Mouse (Mus musculus): ENCODE measurements at regions not wholly inside any gene's neighbourhood (a gene's known extent, or its start where the extent isn't known, plus 50 kb on each side); places are given as distances from the start of the nearest gene placed in this dataset.
"Not testable (repeated sequence)": the region's sequence is repeated elsewhere in the genome, so short reads cannot be mapped to it uniquely, and the experiment has no call there.

GRCm38 (mm10) chr4:3049972-3050846 is 116.9 kb upstream of the Vmn1r2 start:
- peak; percentile 63 for ATAC-seq (replicated peaks; ENCODE audit: low FRiP score, low TSS enrichment, poor library complexity, severe bottlenecking)

GRCm38 (mm10) chr4:3050847-3051135 is 116.3 kb upstream of the Vmn1r2 start:
- ATAC-seq (replicated peaks; ENCODE audit: low FRiP score, low TSS enrichment, poor library complexity, severe bottlenecking) = no peak

GRCm38 (mm10) chr4:3051212-3051611 is 115.9 kb upstream of the Vmn1r2 start:
- no peak for ATAC-seq (replicated peaks; ENCODE audit: low FRiP score, low TSS enrichment, poor library complexity, severe bottlenecking)

GRCm38 (mm10) chr4:3052314-3053059 is 114.6 kb upstream of the Vmn1r2 start:
- ATAC-seq (replicated peaks; ENCODE audit: low FRiP score, low TSS enrichment, poor library complexity, severe bottlenecking) = peak; percentile 34

GRCm38 (mm10) chr4:3053060-3053406 is 114.1 kb upstream of the Vmn1r2 start:
- no peak for ATAC-seq (replicated peaks; ENCODE audit: low FRiP score, low TSS enrichment, poor library complexity, severe bottlenecking)

- ATAC-seq (replicated peaks; ENCODE audit: low FRiP score, low TSS enrichment, poor library complexity, severe bottlenecking) = no peak
These were observed 113.5 kb upstream of the Vmn1r2 start for GRCm38 (mm10) chr4:3053496-3054216.

GRCm38 (mm10) chr4:3054886-3055285 is 112.2 kb upstream of the Vmn1r2 start:
- no peak for ATAC-seq (replicated peaks; ENCODE audit: low FRiP score, low TSS enrichment, poor library complexity, severe bottlenecking)

- no peak for ATAC-seq (replicated peaks; ENCODE audit: low FRiP score, low TSS enrichment, poor library complexity, severe bottlenecking)
These were observed 111.7 kb upstream of the Vmn1r2 start for GRCm38 (mm10) chr4:3055396-3055795.

GRCm38 (mm10) chr4:3059511-3060054 is 107.5 kb upstream of the Vmn1r2 start:
- ATAC-seq (replicated peaks; ENCODE audit: low FRiP score, low TSS enrichment, poor library complexity, severe bottlenecking) = no peak

- ATAC-seq (replicated peaks; ENCODE audit: low FRiP score, low TSS enrichment, poor library complexity, severe bottlenecking) = no peak
These were observed 105.0 kb upstream of the Vmn1r2 start for GRCm38 (mm10) chr4:3062027-3062605.

- ATAC-seq (replicated peaks; ENCODE audit: low FRiP score, low TSS enrichment, poor library complexity, severe bottlenecking) = no peak
These were observed 103.2 kb upstream of the Vmn1r2 start for GRCm38 (mm10) chr4:3063966-3064365.

GRCm38 (mm10) chr4:3064571-3064970 is 102.5 kb upstream of the Vmn1r2 start:
- ATAC-seq (replicated peaks; ENCODE audit: low FRiP score, low TSS enrichment, poor library complexity, severe bottlenecking) = no peak

GRCm38 (mm10) chr4:3065335-3065734 is 101.8 kb upstream of the Vmn1r2 start:
- not testable (repeated sequence) for ATAC-seq (replicated peaks; ENCODE audit: low FRiP score, low TSS enrichment, poor library complexity, severe bottlenecking)

GRCm38 (mm10) chr4:3066051-3066736 is 100.9 kb upstream of the Vmn1r2 start:
- no peak for ATAC-seq (replicated peaks; ENCODE audit: low FRiP score, low TSS enrichment, poor library complexity, severe bottlenecking)

- 0 out of 2 replicates have a peak, but pooled peaks have one; percentile 0 for ATAC-seq (replicated peaks; ENCODE audit: low FRiP score, low TSS enrichment, poor library complexity, severe bottlenecking)
These were observed 99.9 kb upstream of the Vmn1r2 start for GRCm38 (mm10) chr4:3067265-3067664.

GRCm38 (mm10) chr4:3067666-3068065 is 99.5 kb upstream of the Vmn1r2 start:
- ATAC-seq (replicated peaks; ENCODE audit: low FRiP score, low TSS enrichment, poor library complexity, severe bottlenecking) = peak; percentile 16; the same call in 1 of the 2 replicates

GRCm38 (mm10) chr4:3068306-3069223 is 98.6 kb upstream of the Vmn1r2 start:
- no peak for ATAC-seq (replicated peaks; ENCODE audit: low FRiP score, low TSS enrichment, poor library complexity, severe bottlenecking)

- ATAC-seq (replicated peaks; ENCODE audit: low FRiP score, low TSS enrichment, poor library complexity, severe bottlenecking) = peak; percentile 5; the same call in 1 of the 2 replicates
These were observed 97.8 kb upstream of the Vmn1r2 start for GRCm38 (mm10) chr4:3069341-3069740.

Data from megakaryocyte-erythroid progenitor cell, adult 5-6 weeks (primary cell).